Mouse (Mus musculus): ENCODE measurements at regions not wholly inside any gene's neighbourhood (a gene's known extent, or its start where the extent isn't known, plus 50 kb on each side); places are given as distances from the start of the nearest gene placed in this dataset.

- DNase-seq (ENCODE audit: low read depth), result no peak
Observed at GRCm38 (mm10) chr9:23025247-23025646, 197.6 kb upstream of the Bmper start.

GRCm38 (mm10) chr9:23027377-23028313 is 195.2 kb upstream of the Bmper start:
- peak; percentile 74 for DNase-seq (ENCODE audit: low read depth)

- DNase-seq (ENCODE audit: low read depth), result no peak
Observed at GRCm38 (mm10) chr9:23029421-23029820, 193.5 kb upstream of the Bmper start.

- DNase-seq (ENCODE audit: low read depth), result peak; percentile 63
Observed at GRCm38 (mm10) chr9:23030138-23030537, 192.7 kb upstream of the Bmper start.

GRCm38 (mm10) chr9:23030546-23030945 is 192.3 kb upstream of the Bmper start:
- no peak for DNase-seq (ENCODE audit: low read depth)

GRCm38 (mm10) chr9:23031916-23032315 is 191.0 kb upstream of the Bmper start:
- no peak for DNase-seq (ENCODE audit: low read depth)

GRCm38 (mm10) chr9:23035306-23035705 is 187.6 kb upstream of the Bmper start:
- DNase-seq (ENCODE audit: low read depth), result peak; percentile 36

- no peak for DNase-seq (ENCODE audit: low read depth)
Observed at GRCm38 (mm10) chr9:23035901-23036610, 186.8 kb upstream of the Bmper start.

- no peak for DNase-seq (ENCODE audit: low read depth)
Observed at GRCm38 (mm10) chr9:23037513-23037914, 185.4 kb upstream of the Bmper start.

GRCm38 (mm10) chr9:23039588-23039987 is 183.3 kb upstream of the Bmper start:
- no peak for DNase-seq (ENCODE audit: low read depth)

GRCm38 (mm10) chr9:23041025-23041424 is 181.9 kb upstream of the Bmper start:
- no peak for DNase-seq (ENCODE audit: low read depth)

GRCm38 (mm10) chr9:23041537-23042472 is 181.1 kb upstream of the Bmper start:
- no peak for DNase-seq (ENCODE audit: low read depth)

- peak; percentile 28 for DNase-seq (ENCODE audit: low read depth)
Observed at GRCm38 (mm10) chr9:23043006-23043405, 179.9 kb upstream of the Bmper start.

- no peak for DNase-seq (ENCODE audit: low read depth)
Observed at GRCm38 (mm10) chr9:23045486-23045885, 177.4 kb upstream of the Bmper start.

- DNase-seq (ENCODE audit: low read depth), result no peak
Observed at GRCm38 (mm10) chr9:23050751-23051150, 172.1 kb upstream of the Bmper start.

- DNase-seq (ENCODE audit: low read depth), result no peak
Observed at GRCm38 (mm10) chr9:23059526-23059925, 163.3 kb upstream of the Bmper start.

- DNase-seq (ENCODE audit: low read depth), result no peak
Observed at GRCm38 (mm10) chr9:23060526-23060925, 162.3 kb upstream of the Bmper start.

GRCm38 (mm10) chr9:23061179-23061929 is 161.5 kb upstream of the Bmper start:
- DNase-seq (ENCODE audit: low read depth), result no peak

- no peak for DNase-seq (ENCODE audit: low read depth)
Observed at GRCm38 (mm10) chr9:23062057-23062655, 160.7 kb upstream of the Bmper start.

- peak; percentile 83 for DNase-seq (ENCODE audit: low read depth)
Observed at GRCm38 (mm10) chr9:23062656-23063444, 160.0 kb upstream of the Bmper start.

Measured in 416B (cell line).